Mouse (Mus musculus): ENCODE measurements around the gene Cxcr5. TPM values are rescaled to one million over a fixed set of nuclear protein-coding genes. Genes with fewer than 3 reads are reported as not detected.

Cxcr5 gene
- polyA plus RNA-seq, 1 experiment from 2014 or later, result not detected

GRCm38 (mm10) chr9:44591595-44592188 is 30.0 kb upstream of the Cxcr5 start:
- no peak overlapping the region for H3K9ac ChIP-seq (ENCODE audit: low read depth, low read length)
- no peak overlapping the region for H3K4me3 ChIP-seq (ENCODE audit: low read length)
- ATAC-seq, result no peak
- H3K4me2 ChIP-seq (ENCODE audit: low read length), result no peak overlapping the region
- WGBS, result 77% methylated on average over 7 of the region's 7 CpGs
- H3K36me3 ChIP-seq (ENCODE audit: control insufficient read depth, insufficient read depth, low read length), result no peaks in the 10 kb centered on the region
- H3K27me3 ChIP-seq (replicated peaks; ENCODE audit: control insufficient read depth, insufficient read depth, low read length), result no peaks in the 10 kb centered on the region
- H3K4me1 ChIP-seq (ENCODE audit: control insufficient read depth, insufficient read depth, low read depth, low read length), result no peaks in the 10 kb centered on the region
- H3K27ac ChIP-seq (ENCODE audit: low read depth, low read length), result no peak overlapping the region
- H3K9me3 ChIP-seq (ENCODE audit: control insufficient read depth, low read length), result no peaks in the 10 kb centered on the region

DNA sequence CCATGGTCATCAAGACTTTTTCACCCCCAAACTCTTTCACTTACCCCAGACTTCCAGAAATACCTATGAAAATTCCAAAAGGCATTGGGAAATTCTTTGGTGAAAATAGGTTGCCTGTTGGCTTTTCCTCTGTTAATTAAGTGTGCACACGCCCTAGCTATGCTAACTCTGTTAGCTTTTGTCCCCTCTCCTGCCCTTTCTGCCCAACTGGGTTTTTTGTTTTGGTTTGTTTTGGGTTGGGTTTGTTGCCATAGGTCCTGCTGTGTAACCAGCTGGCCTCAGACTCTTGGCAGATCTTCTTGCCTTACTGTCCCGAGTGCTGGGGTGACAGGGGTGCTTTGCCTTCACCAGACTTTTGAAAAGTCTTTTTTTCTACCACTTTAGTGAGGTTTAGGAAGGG is 29.3 kb upstream of the Cxcr5 start:
- H3K4me1 ChIP-seq (ENCODE audit: control insufficient read depth, insufficient read depth, low read depth, low read length), result no peaks in the 10 kb centered on the region
- H3K9me3 ChIP-seq (ENCODE audit: control insufficient read depth, low read length), result no peaks in the 10 kb centered on the region
- 9% methylated on average over 2 of the region's 2 CpGs for whole genome bisulfite sequencing
- H3K27ac ChIP-seq (ENCODE audit: low read depth, low read length), result no peak overlapping the region
- no peaks in the 10 kb centered on the region for H3K36me3 ChIP-seq (ENCODE audit: control insufficient read depth, insufficient read depth, low read length)
- no peak for ATAC-seq
- no peak overlapping the region for H3K9ac ChIP-seq (ENCODE audit: low read depth, low read length)
- no peak overlapping the region for H3K4me3 ChIP-seq (ENCODE audit: low read length)
- H3K27me3 ChIP-seq (replicated peaks; ENCODE audit: control insufficient read depth, insufficient read depth, low read length), result no peaks in the 10 kb centered on the region
- H3K4me2 ChIP-seq (ENCODE audit: low read length), result no peak overlapping the region

DNA sequence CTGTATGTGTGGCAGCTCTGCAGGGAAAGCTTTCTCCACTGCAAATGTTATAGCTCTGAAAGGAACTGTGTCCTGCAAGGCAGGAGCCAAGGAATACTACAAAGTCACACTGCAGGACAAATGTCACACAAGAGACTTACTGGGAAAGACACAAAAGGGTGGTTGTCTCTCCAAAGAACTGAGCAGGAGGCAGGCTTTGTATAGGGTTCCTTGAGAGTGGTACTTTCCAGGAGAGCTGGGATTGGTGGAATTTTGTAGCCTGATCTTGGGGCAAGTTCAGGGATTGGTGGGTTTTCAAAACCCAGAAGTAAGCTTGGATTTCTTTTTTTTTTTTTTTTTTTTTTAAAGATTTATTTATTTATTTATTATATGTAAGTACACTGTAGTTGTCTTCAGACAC is 27.4 kb upstream of the Cxcr5 start:
- no peaks in the 10 kb centered on the region for H3K27me3 ChIP-seq (replicated peaks; ENCODE audit: control insufficient read depth, insufficient read depth, low read length)
- H3K4me3 ChIP-seq (ENCODE audit: low read length), result no peak overlapping the region
- no peaks in the 10 kb centered on the region for H3K9me3 ChIP-seq (ENCODE audit: control insufficient read depth, low read length)
- no peak overlapping the region for H3K4me2 ChIP-seq (ENCODE audit: low read length)
- H3K27ac ChIP-seq (ENCODE audit: low read depth, low read length), result no peak overlapping the region
- H3K4me1 ChIP-seq (ENCODE audit: control insufficient read depth, insufficient read depth, low read depth, low read length), result no peaks in the 10 kb centered on the region
- ATAC-seq, result no peak
- no peak overlapping the region for H3K9ac ChIP-seq (ENCODE audit: low read depth, low read length)
- H3K36me3 ChIP-seq (ENCODE audit: control insufficient read depth, insufficient read depth, low read length), result no peaks in the 10 kb centered on the region

GRCm38 (mm10) chr9:44588605-44589004 is 26.9 kb upstream of the Cxcr5 start:
- no peaks in the 10 kb centered on the region for H3K9me3 ChIP-seq (ENCODE audit: control insufficient read depth, low read length)
- 72% methylated on average over 9 of the region's 9 CpGs for WGBS
- no peak overlapping the region for H3K27ac ChIP-seq (ENCODE audit: low read depth, low read length)

DNA sequence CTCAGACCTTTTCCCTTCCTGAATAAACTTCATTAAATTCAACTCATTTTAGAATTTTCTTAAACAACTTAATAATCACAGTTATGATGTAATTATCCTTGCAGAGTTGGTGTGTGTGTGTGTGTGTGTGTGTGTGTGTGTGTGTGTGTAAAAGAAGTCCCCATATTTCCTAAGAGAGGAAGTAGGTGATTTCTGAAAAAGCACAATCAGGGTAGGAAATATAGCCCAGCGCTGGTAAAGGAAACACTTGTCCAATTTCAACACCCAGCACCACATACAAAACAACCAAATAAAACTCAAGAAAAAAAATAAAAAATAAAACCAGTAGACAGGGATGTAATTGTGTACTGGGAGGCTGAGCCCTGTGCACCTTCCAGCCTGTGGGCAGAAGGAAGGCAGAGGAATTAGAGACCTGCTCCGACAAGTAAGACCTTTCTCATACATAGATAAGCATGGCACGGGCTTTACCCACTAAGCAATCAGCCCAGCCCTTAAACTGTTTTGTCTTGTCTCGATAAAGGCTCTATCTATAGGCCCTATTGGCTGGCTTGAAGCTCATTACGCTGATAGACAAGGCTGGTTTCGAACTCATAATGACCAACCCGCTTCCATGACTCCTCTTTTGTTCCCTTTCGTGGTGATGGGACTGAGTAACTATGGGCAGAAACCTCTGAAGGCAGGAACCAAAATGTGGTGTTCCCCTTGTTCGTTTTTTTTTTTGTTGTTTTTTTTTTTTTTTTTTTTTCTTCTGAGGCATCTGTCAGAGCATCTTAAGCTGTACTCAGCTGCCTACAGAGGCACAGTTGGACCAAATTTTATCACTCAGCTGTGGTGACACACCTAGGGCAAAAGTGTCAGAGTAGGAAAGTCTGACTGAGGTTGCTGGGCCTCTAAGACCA is 25.8 kb upstream of the Cxcr5 start:
- no peak overlapping the region for H3K4me3 ChIP-seq (ENCODE audit: low read length)
- no peaks in the 10 kb centered on the region for H3K4me1 ChIP-seq (ENCODE audit: control insufficient read depth, insufficient read depth, low read depth, low read length)
- H3K27me3 ChIP-seq (replicated peaks; ENCODE audit: control insufficient read depth, insufficient read depth, low read length), result no peaks in the 10 kb centered on the region
- 86% methylated on average over 9 of the region's 9 CpGs for WGBS
- no peak overlapping the region for H3K4me2 ChIP-seq (ENCODE audit: low read length)
- H3K9ac ChIP-seq (ENCODE audit: low read depth, low read length), result no peak overlapping the region
- no peaks in the 10 kb centered on the region for H3K36me3 ChIP-seq (ENCODE audit: control insufficient read depth, insufficient read depth, low read length)
- H3K9me3 ChIP-seq (ENCODE audit: control insufficient read depth, low read length), result no peaks in the 10 kb centered on the region
- no peak overlapping the region for H3K27ac ChIP-seq (ENCODE audit: low read depth, low read length)
- no peak for ATAC-seq

More at GRCm38 (mm10) chr9:44588605-44589004, 26.9 kb upstream of the Cxcr5 start:
- no peaks in the 10 kb centered on the region for H3K36me3 ChIP-seq (ENCODE audit: control insufficient read depth, insufficient read depth, low read length)
- no peaks in the 10 kb centered on the region for H3K4me1 ChIP-seq (ENCODE audit: control insufficient read depth, insufficient read depth, low read depth, low read length)
- no peak overlapping the region for H3K4me3 ChIP-seq (ENCODE audit: low read length)
- ATAC-seq, result no peak
- no peak overlapping the region for H3K4me2 ChIP-seq (ENCODE audit: low read length)
- no peaks in the 10 kb centered on the region for H3K27me3 ChIP-seq (replicated peaks; ENCODE audit: control insufficient read depth, insufficient read depth, low read length)
- no peak overlapping the region for H3K9ac ChIP-seq (ENCODE audit: low read depth, low read length)

DNA sequence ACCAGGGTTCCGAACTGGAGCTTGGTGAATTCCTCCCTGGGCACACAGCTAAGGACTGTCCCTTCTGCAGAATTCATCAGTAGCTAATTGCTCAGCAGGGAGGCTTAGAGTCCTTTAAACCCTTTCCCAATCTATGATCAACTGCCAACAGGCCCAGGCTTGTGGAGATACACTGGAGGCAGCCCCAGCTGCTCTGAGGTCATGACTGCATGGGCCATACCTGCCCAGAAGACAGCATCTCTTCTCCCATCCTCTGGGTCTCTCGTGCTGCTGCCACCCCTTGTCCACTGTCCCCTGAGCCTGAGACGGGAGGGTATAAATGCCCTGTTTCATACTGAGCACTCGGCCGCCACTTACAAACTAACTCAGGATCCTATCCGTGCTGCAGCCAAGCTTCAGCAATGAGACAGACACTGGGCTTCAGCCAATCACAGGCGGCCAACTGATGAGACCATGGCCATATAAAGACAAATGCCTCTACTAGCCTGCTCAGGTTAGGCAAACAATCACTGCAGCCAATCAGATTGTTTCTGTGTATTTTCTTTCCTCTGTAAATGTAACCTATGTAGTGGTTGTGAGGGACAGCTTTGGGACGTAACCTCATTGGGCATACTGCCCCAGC is 25.1 kb upstream of the Cxcr5 start:
- Histone ChIP-seq H3K27me3 (replicated peaks; ENCODE audit: control insufficient read depth, insufficient read depth, low read length) (no peaks in the 10 kb centered on the region), H3K27ac (ENCODE audit: low read depth, low read length) (no peak overlapping the region)
- WGBS, result 72% methylated on average over 8 of the region's 8 CpGs

DNA sequence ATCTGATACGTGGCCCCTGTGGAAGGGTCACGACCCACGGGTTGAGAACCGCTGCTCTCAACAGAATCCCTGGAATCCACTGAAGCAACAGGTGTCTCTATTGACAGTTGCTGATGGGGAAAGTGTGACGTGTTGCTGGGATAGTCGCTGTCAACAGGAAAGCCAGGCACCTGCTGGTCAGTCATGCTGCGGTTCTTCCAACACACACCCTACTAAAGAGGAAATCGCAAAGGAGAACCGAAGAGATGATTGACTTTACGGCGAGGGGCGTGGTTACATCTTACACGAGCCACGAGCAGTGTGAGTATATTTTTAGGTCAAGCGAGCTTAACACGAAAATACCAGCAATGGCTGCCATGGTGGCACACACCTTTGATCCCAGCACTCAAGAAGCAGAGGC is 20.7 kb upstream of the Cxcr5 start:
- no peaks in the 10 kb centered on the region for H3K4me1 ChIP-seq (ENCODE audit: control insufficient read depth, insufficient read depth, low read depth, low read length)
- no peaks in the 10 kb centered on the region for H3K27me3 ChIP-seq (replicated peaks; ENCODE audit: control insufficient read depth, insufficient read depth, low read length)
- ATAC-seq, result no peak
- H3K4me2 ChIP-seq (ENCODE audit: low read length), result no peak overlapping the region
- 89% methylated on average over 16 of the region's 16 CpGs for WGBS
- H3K27ac ChIP-seq (ENCODE audit: low read depth, low read length), result no peak overlapping the region
- no peaks in the 10 kb centered on the region for H3K9me3 ChIP-seq (ENCODE audit: control insufficient read depth, low read length)
- no peak overlapping the region for H3K4me3 ChIP-seq (ENCODE audit: low read length)
- H3K9ac ChIP-seq (ENCODE audit: low read depth, low read length), result no peak overlapping the region
- no peaks in the 10 kb centered on the region for H3K36me3 ChIP-seq (ENCODE audit: control insufficient read depth, insufficient read depth, low read length)

More for the DNA sequence above, 25.1 kb upstream of the Cxcr5 start:
- no peaks in the 10 kb centered on the region for H3K9me3 ChIP-seq (ENCODE audit: control insufficient read depth, low read length)
- no peak overlapping the region for H3K9ac ChIP-seq (ENCODE audit: low read depth, low read length)
- no peak for ATAC-seq
- no peak overlapping the region for H3K4me3 ChIP-seq (ENCODE audit: low read length)
- H3K4me2 ChIP-seq (ENCODE audit: low read length), result no peak overlapping the region
- no peaks in the 10 kb centered on the region for H3K4me1 ChIP-seq (ENCODE audit: control insufficient read depth, insufficient read depth, low read depth, low read length)
- H3K36me3 ChIP-seq (ENCODE audit: control insufficient read depth, insufficient read depth, low read length), result no peaks in the 10 kb centered on the region

DNA sequence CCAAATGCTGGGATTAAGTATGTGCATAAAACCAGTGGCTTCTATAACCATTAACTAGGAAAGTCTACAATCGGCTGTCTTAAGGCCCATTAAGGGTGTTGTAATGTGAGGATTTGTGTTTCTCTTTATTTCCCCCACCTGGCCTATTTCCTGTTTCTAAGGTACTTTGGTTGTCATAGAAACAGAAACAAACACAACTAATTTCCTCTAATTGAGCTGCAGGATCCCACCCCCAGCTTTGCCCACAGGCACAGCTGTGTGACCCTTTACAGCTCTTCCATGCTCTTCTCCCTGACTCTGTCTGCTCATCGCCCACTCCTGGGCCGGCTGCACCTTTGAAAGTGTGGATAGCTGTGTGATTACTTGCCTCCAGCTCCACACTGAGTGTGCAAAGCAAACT is 19.7 kb upstream of the Cxcr5 start:
- no peak for ATAC-seq
- WGBS, result 56% methylated on average over 3 of the region's 3 CpGs
- Histone ChIP-seq H3K4me3 (ENCODE audit: low read length) (no peak overlapping the region), H3K4me1 (ENCODE audit: control insufficient read depth, insufficient read depth, low read depth, low read length) (no peaks in the 10 kb centered on the region), H3K4me2 (ENCODE audit: low read length) (no peak overlapping the region), H3K27ac (ENCODE audit: low read depth, low read length) (no peak overlapping the region), H3K27me3 (replicated peaks; ENCODE audit: control insufficient read depth, insufficient read depth, low read length) (no peaks in the 10 kb centered on the region), H3K9ac (ENCODE audit: low read depth, low read length) (no peak overlapping the region), H3K36me3 (ENCODE audit: control insufficient read depth, insufficient read depth, low read length) (no peaks in the 10 kb centered on the region), H3K9me3 (ENCODE audit: control insufficient read depth, low read length) (no peaks in the 10 kb centered on the region)

- WGBS, result 89% methylated on average over 5 of the region's 5 CpGs
- H3K9me3 ChIP-seq (ENCODE audit: control insufficient read depth, low read length), result no peaks in the 10 kb centered on the region
- no peak overlapping the region for H3K27ac ChIP-seq (ENCODE audit: low read depth, low read length)
- ATAC-seq, result no peak
- no peaks in the 10 kb centered on the region for H3K4me1 ChIP-seq (ENCODE audit: control insufficient read depth, insufficient read depth, low read depth, low read length)
- H3K36me3 ChIP-seq (ENCODE audit: control insufficient read depth, insufficient read depth, low read length), result no peaks in the 10 kb centered on the region
- no peak overlapping the region for H3K4me2 ChIP-seq (ENCODE audit: low read length)
- H3K4me3 ChIP-seq (ENCODE audit: low read length), result no peak overlapping the region
- no peaks in the 10 kb centered on the region for H3K27me3 ChIP-seq (replicated peaks; ENCODE audit: control insufficient read depth, insufficient read depth, low read length)
- H3K9ac ChIP-seq (ENCODE audit: low read depth, low read length), result no peak overlapping the region
These were observed 18.4 kb upstream of the Cxcr5 start for GRCm38 (mm10) chr9:44580085-44580484.
